Mouse (Mus musculus) gastrocnemius, adult 8-10 months (tissue): ENCODE measurements at regions not wholly inside any gene's neighbourhood (a gene's known extent, or its start where the extent isn't known, plus 50 kb on each side); places are given as distances from the start of the nearest gene placed in this dataset.

Source experiments
- DNase-seq, 2 experiments: peaks; one replicate each; pipeline ENCODE4 v3.0.0; 2022; ENCODE audit warnings: low spot score in 2 of 2

DNA sequence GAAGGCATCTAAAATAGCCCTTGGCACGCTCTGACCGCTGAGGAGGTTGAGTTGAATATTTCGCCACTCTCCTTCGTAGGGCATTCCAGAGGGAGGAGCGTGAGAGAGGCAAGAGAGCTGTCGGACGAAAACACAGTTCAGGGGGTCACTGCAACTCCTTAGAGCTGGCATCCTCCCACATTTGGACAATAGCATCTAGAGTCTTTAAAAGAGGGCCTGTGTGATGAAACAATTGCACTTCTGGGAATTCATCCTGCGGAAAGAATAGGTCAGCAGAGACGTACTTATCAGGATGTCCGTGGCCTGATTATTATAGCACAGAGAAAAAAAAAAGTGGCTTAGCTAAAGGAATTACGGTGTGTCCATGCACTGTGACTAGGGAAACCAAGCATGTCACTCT lies 156.8 kb downstream of the Efnb1 start:
- DNase-seq, result no peak

DNA sequence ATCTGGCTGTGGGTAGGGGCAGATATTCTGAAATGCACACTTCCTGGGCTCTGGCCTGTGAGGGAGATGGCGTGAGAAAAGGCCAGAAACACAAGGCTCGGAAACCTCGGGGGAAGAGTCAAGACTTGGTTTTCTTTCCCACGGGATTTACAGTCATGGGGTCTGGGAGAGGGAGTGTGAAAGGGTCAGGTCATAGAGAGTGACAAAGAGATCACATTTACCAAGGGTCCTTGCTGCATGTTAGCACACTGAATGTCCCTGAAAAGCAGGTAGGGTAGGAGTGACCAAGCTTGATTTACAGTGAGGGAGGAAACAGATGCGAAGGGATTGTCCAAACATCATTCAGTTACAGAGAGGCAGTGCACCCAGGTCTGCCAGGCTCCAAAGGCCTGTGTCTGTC lies 156.0 kb downstream of the Efnb1 start:
- no peak for DNase-seq

DNA sequence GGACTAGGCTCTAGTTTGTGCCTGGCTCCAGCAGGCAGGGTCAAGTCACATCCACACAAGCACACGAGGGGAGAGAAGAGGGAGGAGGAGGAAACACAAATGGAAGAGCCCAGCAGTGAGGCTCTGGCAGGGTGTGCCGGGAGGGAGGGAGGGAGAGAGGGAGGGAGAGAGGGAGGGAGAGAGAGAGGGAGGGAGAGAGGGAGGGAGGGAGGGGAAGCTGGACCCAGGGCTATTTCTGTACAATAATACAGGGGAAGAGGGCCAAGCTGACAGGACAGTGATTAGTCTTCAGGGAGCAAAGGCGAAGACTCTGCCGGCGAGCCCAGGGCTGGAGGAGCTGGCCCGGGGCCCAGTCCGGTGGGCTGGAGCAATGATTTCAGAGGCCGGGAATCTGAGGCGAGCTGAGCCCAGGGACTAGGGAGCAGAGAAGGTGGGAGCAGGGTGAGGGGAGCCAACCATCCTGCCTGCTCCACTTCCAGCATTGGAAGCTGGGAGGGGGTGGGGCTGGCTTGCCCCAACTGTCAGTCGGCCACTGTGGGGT lies 155.6 kb downstream of the Efnb1 start:
- DNase-seq, result peak in 1 of 2 experiments; percentile 18

DNA sequence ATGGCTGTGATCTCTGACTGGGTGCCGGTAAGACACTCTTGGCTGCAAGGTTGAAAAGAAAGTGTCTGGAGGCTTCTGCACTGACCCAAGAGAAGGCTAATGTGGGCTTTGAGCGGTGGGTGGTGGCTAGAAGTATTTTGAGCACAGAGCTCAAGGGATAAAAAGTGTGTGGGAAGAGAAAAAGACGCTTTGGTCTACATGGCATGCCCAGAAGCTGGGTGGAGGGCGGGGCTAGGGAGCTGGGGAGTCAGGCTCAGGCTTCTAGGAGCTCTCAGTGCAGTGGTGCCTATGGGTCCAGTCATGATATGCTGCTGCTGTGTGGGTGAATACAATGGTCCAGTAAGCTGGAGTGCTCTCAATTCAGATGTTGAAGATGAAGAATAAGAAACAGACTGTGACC lies 152.1 kb downstream of the Efnb1 start:
- DNase-seq, result no peak

DNA sequence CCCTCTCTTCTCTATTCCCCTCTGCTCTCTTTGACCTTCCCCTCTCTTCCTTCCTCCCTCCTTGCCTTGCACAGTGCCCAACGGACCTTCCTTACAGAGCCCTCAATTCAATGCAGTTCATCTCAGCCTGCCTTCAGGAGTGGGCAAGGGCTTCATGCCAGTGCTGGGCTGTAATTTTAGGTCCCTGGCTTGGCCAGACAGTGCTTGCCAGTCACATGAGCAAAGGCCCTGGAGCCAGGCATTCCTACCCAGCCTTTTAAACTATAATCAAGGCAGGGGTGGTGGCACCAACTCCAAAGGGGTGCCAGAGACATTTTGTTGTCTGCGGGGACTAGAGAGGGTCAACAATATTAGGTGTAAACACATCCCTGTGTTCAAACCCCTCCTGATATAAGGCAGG lies 150.9 kb downstream of the Efnb1 start:
- no peak for DNase-seq

DNA sequence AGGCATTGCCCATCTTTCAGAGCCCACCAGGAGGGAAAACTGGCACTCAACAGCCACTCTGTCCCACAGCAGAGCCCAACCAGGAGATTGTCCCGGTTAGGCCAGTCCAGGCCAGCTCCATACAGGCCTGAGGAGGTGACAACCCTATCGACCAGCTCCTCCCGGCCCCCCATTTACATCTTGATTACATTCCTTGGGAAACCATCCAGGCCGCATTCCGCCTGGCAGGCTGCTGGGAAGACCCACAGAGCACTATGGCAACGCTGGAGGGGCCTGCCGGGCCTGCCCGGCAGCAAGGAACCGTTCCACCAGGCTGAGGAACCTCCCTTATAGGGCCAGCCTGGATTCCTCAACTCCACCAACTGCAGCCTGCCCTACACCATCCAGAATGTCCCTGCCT lies 149.7 kb downstream of the Efnb1 start:
- DNase-seq, result peak in 1 of 2 experiments; percentile 15

DNA sequence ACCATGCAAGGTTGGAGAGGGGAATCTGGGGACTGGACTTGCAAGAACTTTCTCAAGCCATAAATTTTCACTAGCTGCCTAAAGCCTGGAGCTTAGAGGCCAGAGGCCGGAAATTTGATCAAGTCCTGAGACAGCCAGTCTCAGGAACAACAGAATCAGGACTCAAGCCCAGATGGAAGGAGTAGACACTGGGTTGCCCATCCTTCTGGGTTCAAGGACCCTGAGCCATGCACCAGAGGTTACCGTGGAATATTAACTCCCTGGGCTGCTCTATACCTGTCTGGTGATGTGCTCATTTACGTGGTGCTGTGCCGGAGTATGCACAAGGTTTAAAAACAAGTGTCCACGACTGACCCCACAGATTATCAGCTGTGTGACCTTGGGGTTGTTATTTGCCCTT lies 145.1 kb downstream of the Efnb1 start:
- no peak for DNase-seq

DNA sequence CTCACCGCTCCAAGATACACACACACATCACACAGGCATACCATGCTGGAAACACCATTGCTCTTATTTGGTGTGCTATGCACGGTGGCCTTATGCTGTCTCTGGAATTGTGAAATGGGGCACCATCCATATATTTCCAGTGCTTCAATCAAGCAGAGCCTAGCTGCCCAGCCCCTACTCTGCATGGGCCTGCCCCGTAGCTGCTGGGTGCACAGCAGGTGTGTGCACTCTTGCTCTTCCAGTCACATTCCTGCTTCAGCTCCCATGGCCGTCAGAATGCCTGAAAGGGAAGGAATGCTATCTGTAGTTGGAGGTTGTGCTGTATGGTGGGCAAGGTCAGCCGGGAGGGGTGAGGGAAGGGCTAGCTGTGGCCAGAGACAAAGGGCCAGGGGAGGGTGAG lies 144.6 kb downstream of the Efnb1 start:
- no peak for DNase-seq

DNA sequence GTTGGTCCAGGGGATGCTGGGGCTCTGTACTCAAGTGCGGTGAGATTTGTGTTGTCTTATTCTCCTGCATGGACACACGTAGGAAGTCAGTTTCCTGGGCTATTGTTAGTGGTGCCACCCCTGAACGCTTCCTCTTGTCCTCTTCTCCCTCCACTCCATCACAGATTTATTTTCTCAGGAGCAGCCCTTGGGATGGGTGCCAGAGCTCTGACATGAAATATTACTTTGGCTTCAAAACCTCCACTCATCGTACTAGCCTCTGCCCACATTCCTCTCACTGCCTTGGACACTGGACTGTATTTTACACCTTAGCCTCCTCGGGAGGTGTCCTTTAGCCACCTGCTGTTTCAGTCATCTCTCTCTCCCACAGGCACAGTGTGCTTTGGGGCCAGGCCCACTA lies 139.6 kb downstream of the Efnb1 start:
- DNase-seq, result no peak

DNA sequence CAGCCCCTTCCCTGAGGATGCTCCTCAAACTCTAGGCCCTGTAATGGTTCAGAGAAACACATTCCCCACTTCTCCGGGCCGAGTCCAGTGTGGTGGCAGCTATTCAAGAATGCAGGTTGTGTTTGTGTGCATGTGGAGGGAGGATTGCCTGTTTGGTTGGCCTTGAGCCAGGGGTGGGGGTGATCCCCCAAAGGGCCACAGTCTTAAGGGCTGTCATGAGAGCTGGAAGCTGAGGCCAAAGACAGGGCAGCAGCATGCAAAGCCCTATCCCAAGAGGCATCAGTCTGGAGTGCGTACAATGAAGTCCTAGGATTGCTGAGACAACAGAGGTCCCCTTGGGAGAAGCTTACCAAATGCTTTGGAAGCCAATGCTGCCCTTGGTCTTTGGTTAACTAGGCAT lies 136.0 kb downstream of the Efnb1 start:
- DNase-seq, result no peak

DNA sequence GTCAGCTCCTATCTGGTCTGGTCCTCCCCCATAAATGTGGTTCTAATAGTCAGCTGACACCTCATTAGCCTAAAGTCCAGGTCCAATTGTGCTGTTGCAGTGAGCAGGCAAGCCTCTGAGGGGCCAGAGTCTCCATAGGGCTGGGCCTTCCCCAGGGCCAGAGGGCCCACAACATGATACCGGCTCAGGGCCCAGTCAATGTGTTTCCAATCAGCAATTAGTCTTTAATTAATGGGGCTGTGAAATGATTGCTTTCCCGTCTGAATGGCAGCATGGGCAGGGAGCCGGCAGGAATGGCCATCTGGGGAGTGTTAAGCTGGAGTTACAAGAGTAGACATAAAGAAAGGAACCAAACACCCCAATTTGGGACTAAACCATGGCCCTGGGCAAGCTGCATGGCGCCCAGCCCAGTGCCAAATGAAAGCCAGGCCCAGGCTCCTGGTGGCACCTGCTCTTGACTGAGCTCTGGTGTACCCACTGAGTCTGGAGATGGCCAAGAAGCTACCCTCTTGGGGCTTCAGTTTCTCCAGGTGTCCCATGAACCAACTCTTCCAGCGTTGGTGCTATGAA lies 113.2 kb downstream of the Efnb1 start:
- no peak for DNase-seq

DNA sequence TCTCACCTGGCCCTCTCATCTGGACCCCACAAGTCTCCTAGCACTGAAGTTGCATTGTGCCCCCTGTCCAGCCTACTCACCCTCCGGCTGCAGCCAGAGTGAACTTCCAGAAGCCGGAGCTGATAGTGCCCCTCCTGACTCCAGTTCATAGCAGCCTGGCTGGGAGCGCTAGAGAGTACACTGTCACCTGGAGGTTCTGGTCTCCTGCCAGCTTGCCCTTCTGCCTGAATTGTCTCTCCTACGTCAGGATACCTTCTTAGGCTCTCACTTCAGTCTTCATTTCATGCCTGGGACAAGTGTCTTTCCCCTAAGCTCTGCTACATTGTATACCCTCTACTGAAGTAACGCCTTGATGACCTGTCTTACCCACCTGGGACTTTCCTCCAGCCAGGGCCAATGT lies 112.3 kb downstream of the Efnb1 start:
- DNase-seq, result no peak

DNA sequence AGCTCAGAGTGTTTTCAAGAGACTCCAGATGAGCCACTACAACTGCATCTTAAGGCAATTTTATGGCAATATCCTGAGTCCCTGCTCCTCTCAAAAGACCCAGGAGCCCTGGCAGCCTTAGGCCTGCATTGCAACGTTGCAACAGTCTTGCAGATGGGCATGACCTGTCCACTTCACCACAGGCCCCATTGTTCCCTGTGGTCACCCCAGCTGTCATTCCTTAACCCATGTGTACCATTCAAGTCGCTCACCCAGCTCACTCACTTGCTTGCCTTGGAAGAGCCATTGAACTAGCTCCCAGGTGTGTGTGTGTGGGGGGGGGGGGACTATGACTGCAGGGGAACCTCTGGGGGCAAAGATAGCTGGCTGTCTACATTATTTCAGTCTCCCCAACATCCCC lies 110.8 kb downstream of the Efnb1 start:
- no peak for DNase-seq

DNA sequence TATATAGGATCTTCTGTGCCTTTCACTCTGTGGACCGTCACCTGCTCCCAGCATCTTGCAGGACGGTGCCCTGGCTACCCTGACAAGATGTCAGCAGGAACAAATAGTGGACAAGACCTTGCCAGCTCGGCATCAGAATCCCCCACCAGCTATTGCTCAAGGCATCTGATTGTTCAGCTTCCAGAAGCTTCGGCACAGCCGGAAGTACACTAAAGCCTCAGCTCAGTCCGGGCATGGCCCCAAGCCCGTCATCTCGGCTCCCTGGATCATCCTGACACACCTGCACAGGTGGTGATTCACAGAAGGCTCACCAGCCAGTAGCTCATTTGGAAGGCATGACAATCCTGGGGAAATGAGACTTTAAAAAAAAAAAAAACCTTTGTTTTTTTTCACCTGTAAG lies 110.1 kb downstream of the Efnb1 start:
- no peak for DNase-seq

DNA sequence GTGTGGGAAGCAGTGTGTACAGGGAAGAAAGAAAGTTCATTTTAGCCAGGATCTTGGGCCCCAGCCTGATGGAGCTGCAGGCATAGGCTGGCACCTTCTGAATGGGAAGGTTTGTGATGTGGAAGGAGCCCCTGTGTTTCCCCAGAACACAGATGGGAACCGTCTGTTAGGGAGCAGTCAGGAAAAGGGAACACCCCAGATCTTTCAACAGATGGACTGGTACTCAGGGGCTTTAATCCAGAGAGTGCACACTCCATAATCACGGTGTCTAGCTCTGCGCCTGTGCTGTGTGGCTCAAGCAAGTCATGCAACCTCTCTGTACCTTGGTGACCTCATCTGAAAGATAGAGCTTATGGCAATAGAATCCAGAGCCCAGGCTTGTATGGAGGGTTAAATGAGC lies 109.6 kb downstream of the Efnb1 start:
- DNase-seq, result no peak

DNA sequence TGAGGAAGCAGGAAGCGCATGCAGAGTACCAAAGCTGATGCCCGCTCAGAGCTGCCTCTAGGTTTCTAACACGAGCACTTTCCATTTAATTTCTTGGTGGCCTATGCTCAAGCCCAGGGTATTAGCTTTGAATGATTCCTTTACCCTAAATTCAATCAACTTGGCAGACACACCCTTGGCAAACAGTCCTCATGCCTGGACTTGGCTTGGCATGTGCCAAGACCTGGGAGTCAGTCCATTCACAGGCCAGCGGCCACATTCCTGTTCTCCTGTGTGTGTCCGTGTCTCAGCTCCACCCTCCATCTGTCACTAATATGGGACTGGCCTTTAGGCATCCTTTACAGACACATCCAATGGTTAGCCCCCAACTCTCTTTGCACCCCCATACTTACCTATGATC lies 107.3 kb downstream of the Efnb1 start:
- no peak for DNase-seq

DNA sequence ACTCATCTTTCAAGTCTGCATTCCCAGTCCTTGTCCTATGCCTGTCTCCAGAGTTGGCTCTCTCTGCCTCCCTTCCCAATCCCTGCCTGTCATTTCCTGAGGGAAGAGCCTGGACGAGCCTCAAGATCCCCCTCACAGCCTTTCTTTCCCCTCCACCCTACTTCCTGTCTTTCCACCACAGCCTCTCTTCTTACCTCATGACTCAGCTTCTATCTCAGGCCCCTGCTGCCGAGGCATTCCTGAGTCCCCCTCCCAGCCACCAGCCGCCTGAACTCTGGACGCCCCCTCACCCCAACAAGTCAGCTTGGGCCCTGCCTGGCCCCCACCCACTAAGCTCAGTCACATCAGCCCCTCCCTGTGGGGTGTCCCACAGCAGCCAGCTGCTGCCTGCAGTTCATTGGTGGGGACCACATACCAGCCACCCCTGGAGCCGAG lies 105.8 kb downstream of the Efnb1 start:
- DNase-seq, result no peak

DNA sequence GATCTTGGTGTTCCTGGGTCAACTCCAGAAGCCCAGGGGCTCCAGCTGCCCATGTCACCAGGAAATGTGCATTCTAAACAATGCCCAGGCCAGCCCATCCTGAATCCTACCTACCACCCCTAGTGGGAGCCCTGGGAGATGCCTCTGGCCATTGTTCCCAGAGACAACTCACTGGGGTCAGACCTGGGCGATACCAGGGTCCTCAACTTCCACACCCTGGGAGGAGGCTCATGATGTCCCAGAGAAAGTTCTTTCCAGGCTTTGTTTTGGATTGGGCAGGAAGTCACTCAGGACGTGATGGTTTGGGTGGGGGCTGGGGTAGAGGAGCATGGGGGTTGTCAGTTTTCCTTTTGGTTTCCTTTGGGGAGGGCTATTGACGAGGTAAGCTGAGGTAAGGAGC lies 97.1 kb downstream of the Efnb1 start:
- no peak for DNase-seq

DNA sequence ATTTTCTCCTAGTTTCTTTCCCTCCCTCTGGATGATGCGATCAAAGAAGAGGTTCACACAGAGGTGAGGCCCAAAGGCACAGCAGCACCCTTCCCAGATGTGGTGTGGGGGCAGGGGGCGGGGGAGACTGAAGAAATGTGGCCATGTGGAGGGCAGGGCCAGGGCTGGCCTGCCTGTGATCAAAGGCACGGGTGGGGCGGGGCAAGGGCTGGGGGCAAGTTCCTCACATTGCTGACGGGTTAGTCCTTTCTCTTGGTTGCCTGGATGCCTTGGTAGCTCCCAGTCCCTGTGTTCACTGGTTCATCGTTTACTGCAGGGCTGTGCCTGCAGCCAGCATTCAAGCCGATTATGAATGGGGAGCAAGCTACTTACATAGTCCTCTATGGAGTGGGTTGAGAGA lies 96.4 kb downstream of the Efnb1 start:
- DNase-seq, result no peak

DNA sequence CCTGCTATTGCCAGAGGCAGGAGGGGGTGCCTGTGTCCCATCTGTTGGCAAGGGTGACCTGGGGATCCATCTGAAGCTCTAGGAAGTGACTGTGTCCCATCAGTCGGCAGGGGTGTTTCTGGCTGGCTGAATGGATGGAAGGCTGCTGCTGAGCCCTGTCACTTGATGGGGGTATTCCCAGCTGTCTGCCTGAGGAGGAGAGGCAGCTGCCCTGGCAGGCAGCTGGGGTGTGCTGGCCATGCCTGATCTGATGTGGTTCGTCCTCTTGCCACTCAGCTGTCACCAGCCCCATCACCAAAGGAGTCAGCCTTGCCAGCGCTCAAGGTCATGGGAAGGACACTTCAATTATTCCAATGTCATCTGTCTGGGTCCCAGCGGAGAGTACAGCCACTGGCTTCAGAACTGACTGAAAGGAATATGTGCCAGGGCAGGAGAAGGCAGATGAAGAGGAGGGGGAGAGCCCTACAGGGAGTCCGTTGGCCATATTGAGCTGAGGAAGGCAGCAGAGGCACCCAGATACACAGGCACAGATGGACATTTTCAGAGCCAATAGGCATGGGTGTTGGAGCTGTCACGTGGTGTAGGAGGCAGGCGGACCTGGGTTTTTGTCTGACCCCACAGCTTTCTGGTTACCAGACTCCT lies 89.3 kb downstream of the Efnb1 start:
- no peak for DNase-seq

DNA sequence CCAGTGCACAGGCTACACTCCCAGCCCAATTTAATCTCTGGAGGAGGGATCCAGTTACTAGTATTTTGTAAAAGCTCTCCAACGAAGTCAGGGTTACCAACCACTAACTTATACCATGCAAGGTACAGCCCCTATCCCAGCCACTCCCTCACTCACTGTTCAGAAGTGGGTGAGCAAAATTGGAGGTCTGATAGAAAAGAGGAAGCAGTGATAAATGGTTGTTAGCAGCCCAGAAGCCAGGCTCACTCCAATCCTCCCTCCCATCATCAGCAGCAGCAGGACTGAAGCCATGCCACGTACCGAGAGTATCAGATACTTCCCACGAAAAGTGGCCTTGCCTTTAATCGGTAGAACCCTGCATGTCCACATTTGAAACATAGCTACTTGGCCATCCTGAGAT lies 86.1 kb downstream of the Efnb1 start:
- no peak for DNase-seq

DNA sequence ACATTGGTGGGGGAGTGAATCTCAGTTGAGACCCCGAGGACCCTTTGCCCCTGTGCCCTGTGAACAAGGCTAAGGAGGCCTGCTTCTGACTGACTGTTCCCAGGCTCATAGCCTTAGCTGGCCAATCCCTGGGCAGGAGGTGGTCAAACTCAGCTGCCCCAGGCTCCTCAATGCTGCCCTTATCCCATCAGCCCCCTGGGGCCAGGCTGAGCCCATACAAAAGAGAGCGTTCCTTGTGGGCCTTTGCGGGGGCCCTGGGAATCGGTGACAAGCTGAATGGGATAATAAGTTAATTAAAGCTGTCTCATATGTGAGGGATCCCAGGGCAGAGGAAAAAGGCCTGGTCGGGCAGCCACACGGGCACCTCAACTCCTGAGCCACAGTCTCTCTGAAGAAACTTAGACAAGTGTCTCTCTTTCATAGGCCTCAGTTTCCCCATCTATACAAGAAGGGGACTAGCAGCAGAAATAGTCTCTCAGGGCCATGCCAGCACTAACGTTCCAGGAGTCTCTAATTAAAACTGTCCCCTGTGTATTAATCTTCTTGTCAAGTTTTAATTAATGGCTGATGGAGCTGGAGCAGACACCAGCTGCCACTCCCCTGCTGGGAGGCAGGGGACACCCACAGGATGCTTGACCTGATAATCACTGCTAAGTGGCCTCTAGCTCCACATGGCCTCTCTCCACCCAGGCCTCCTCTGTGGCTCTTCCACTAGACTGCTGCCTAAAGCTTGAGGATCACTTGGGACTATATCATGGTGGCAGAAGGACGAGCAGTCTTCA lies 84.9 kb downstream of the Efnb1 start:
- no peak for DNase-seq

DNA sequence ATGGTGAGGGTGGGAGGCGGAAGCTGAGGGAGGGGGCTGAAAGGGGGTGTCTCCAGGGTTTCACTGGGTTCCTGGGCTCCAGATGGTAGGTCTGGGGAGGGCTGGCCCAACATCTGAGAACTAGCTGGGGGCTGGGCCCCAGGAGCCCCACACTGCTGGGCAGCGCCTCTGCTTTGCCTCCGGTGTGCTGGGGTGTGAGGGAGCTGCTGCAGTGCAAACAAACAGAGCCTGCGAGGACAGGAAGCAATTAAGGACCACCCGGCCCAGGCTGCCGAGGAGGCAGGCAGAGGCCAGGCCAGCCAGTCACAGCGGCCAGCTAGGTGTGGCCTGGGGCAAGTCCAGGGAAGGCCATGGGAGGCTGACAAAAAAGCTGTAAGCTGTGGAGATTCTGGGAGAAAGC lies 82.3 kb downstream of the Efnb1 start:
- DNase-seq, result no peak
